Mouse (Mus musculus) olfactory bulb, adult 2 months (tissue): ENCODE measurements around the gene Fbxl16. TPM values are rescaled to one million over a fixed set of nuclear protein-coding genes. Genes with fewer than 3 reads are reported as not detected.

Experiments
- H3K27ac ChIP-seq: fragments of 200-500 bp; 2 replicates; pipeline ENCODE4 v1.5.1; 2012; ENCODE audit warnings: low read depth, low read length; ENCODE audit not compliant: insufficient read depth
- H3K4me1 ChIP-seq: fragments of 200-500 bp; 2 replicates; pipeline ENCODE4 v1.6.1; 2012; ENCODE audit warnings: low read length; ENCODE audit not compliant: control insufficient read depth, insufficient read depth
- H3K4me3 ChIP-seq: fragments of 200-500 bp; 2 replicates; pipeline ENCODE4 v1.5.1; 2012; ENCODE audit warnings: mild to moderate bottlenecking, low read depth, low read length, moderate library complexity; ENCODE audit not compliant: insufficient read depth
- CTCF ChIP-seq: fragments of 200-500 bp; IDR thresholded peaks from 2 replicates; pipeline ENCODE4 v1.5.1; 2012; ENCODE audit warnings: low read depth, mild to moderate bottlenecking, low read length, moderate library complexity; ENCODE audit not compliant: insufficient read depth
- POLR2A ChIP-seq: fragments of 200-500 bp; IDR thresholded peaks from 2 replicates; pipeline ENCODE4 v1.6.1; 2012; ENCODE audit warnings: mild to moderate bottlenecking, low read depth, low read length, moderate library complexity; ENCODE audit not compliant: insufficient read depth
- WGBS: fragments of 180-500 bp; shearing (Covaris S2); methylation state at CpG from one replicate; pipeline ENCODE4 v1.1.7; 2018; 5-methylcytosine and 5-hydroxymethylcytosine counted together
- polyA plus RNA-seq: library from polyadenylated mRNA; stranded (reverse); fragments of >200 nt; gene quantifications from 2 replicates; pipeline ENCODE4 v1.2.4, GENCODE M21; 2012; ENCODE audit warnings: low replicate concordance; ENCODE audit not compliant: missing spikeins, insufficient read depth, insufficient read length

Gene Fbxl16
- polyA plus RNA-seq, 1 experiment, result not detected

GRCm38 (mm10) chr17:25791843-25792527 is 16.9 kb upstream of the Fbxl16 start:
- TF ChIP-seq POLR2A (peak; percentile 49; the same call in 1 of the 2 replicates), CTCF (no peak)
- peak overlapping the region; percentile 84 for H3K4me3 ChIP-seq
- H3K27ac ChIP-seq, result peak overlapping the region; percentile 98
- WGBS, result under 1% methylated on average over 45 of the region's 45 CpGs
- peaks cover 41% of the 10 kb centered on the region for H3K4me1 ChIP-seq

- under 1% methylated on average over 14 of the region's 14 CpGs for WGBS
- TF ChIP-seq CTCF (no peak), POLR2A (no peak)
- peak within 1 kb of the TSS; percentile 84 for H3K4me3 ChIP-seq
- peak within 1 kb of the TSS; percentile 98 for H3K27ac ChIP-seq
- peaks cover 41% of the 10 kb centered on the region for H3K4me1 ChIP-seq
Measured at GRCm38 (mm10) chr17:25792615-25793014, 16.3 kb upstream of the Fbxl16 start, which contains the start of gene Fam173a. Gene Fam173a (minus strand): TSS chr17:25792901.

GRCm38 (mm10) chr17:25794197-25794596 is 14.7 kb upstream of the Fbxl16 start:
- Histone ChIP-seq H3K27ac (no peak overlapping the region), H3K4me1 (peaks cover 41% of the 10 kb centered on the region), H3K4me3 (no peak overlapping the region)
- 20% methylated on average over 13 of the region's 13 CpGs for WGBS
- TF ChIP-seq CTCF (no peak), POLR2A (no peak)

GRCm38 (mm10) chr17:25794998-25795397 is 13.9 kb upstream of the Fbxl16 start:
- H3K4me3 ChIP-seq, result peak overlapping the region; percentile 17
- H3K27ac ChIP-seq, result peak overlapping the region; percentile 70
- WGBS, result 52% methylated on average over 17 of the region's 17 CpGs

GRCm38 (mm10) chr17:25795609-25796092 is 13.2 kb upstream of the Fbxl16 start, which contains the start of gene AC134908.4:
Gene AC134908.4 (minus strand): TSS chr17:25795659.
- Histone ChIP-seq H3K4me1 (peaks cover 39% of the 10 kb centered on the region), H3K4me3 (peak within 1 kb of the TSS; percentile 54), H3K27ac (peak within 1 kb of the TSS; percentile 73)
- no peak for TF ChIP-seq POLR2A
- no peak for TF ChIP-seq CTCF
- WGBS, result 40% methylated on average over 6 of the region's 6 CpGs

More at GRCm38 (mm10) chr17:25794998-25795397, 13.9 kb upstream of the Fbxl16 start:
- TF ChIP-seq CTCF (no peak), POLR2A (no peak)
- peaks cover 41% of the 10 kb centered on the region for H3K4me1 ChIP-seq

GRCm38 (mm10) chr17:25796211-25796771 is 12.6 kb upstream of the Fbxl16 start:
- Histone ChIP-seq H3K4me1 (peaks cover 35% of the 10 kb centered on the region), H3K4me3 (peak overlapping the region; percentile 54), H3K27ac (peak overlapping the region; percentile 73)
- 15% methylated on average over 37 of the region's 37 CpGs for whole genome bisulfite sequencing
- no peak for TF ChIP-seq CTCF
- no peak for TF ChIP-seq POLR2A

- TF ChIP-seq POLR2A, result no peak
- no peak for TF ChIP-seq CTCF
- peak within 1 kb of the TSS; percentile 54 for H3K4me3 ChIP-seq
- under 1% methylated on average over 35 of the region's 35 CpGs for WGBS
- H3K4me1 ChIP-seq, result peaks cover 31% of the 10 kb centered on the region
- peak within 1 kb of the TSS; percentile 73 for H3K27ac ChIP-seq
Measured at GRCm38 (mm10) chr17:25796951-25797369, 11.9 kb upstream of the Fbxl16 start, which contains the start of gene Metrn. Gene Metrn (minus strand): TSS chr17:25797136.

- Histone ChIP-seq H3K4me1 (peaks cover 22% of the 10 kb centered on the region), H3K27ac (no peak overlapping the region)
Measured at GRCm38 (mm10) chr17:25801029-25801428, 7.9 kb upstream of the Fbxl16 start.

More at GRCm38 (mm10) chr17:25801029-25801428, 7.9 kb upstream of the Fbxl16 start:
- 6% methylated on average over 6 of the region's 6 CpGs for WGBS
- no peak overlapping the region for H3K4me3 ChIP-seq
- TF ChIP-seq CTCF (no peak), POLR2A (no peak)
